Mouse (Mus musculus): ENCODE measurements around the gene Phb.
A peak's percentile ranks its signal among the peaks of the same experiment; 100 is the strongest.

Gene Phb

DNA sequence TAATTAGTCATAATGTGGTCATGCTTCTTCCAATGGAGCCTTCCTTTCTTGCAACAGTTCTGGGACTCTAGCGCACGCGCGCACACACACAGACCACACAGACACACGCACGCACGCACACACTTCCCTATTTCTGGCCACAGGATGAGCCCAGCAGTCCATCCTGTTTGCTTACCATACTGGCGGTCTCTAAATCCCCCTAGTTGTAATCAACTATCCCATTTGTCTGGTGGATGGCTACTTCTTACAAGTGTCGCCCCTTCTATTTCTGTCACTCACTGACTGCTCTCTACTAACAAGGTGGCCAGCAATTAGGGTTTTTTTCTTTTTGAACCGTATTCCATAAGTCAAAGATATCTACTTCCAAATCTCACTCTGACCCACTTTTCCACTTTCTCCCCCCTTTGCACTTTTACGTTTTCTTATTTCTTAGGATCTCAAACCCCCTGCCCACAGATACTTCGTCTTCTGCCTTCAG is 45.4 kb downstream of the Phb start:
- no peak for DNase-seq (ENCODE audit: low read depth, low spot score)

DNA sequence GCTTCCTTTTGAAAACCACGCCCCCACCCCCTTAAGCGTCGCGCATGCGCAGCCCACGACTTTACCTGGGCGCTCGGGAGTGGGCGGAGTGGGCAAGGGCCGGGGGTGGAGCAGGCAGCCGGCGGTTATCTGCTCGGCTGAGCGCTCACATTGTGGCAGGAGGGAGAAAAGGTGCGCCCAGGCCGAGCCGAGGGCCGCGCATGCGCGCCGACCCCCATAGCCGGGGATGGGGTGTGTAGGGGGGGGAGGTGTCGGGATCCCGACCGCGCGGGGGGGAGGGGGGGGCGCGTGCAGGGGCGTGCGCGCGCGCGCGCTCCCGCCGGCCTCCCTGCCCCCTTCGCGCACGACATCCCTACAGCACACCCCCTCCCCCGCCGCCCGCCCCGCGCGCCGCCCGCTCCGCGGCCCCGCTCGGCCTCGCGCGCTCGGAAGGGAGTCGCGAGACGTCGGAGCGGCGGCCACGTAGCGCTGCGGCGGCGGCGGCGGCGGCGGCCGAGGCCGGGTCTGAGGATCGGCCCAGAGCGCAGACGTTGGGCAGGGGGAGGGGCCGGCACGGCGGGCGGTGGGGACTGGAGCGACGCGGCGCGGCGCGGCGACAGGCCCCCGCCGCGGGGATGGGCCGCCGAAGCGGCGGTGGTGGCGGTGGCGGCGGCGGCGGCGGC is 45.9 kb downstream of the Phb start, which contains the start of gene Zfp652:
TSS of gene Zfp652 (plus strand) at position 111 of the 662 bp plus-strand sequence.
- DNase-seq (ENCODE audit: low read depth, low spot score) = peak; percentile 98

DNA sequence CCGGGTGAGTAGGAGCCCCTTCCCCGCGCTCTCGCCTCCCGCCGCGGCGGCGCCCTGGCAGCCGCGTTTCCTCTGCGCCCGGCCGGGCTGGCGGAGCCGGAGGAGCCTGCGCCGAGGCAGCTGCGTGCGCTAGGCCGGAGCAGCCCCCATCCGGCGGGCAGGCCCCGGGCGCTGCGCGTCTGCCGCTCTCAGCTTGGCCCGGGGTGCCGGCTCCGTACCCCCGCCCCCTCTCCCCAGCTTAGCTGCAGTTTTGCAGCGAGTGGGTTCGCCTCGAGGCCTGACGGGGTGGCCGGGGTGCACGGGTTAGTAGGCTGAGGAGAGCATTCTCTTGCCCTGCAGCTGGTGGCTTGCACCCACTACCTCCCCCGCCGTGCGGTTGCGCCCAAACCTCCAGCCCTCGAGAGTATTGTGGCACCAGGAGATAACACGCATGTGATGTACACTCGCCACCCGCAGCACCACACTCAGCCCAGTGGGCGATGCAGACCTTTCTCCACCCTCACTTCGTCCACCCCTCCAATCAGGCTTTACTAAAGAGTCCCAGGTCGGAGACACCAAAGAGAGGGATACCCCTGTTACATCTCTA is 46.6 kb downstream of the Phb start:
- DNase-seq (ENCODE audit: low read depth, low spot score) = no peak

DNA sequence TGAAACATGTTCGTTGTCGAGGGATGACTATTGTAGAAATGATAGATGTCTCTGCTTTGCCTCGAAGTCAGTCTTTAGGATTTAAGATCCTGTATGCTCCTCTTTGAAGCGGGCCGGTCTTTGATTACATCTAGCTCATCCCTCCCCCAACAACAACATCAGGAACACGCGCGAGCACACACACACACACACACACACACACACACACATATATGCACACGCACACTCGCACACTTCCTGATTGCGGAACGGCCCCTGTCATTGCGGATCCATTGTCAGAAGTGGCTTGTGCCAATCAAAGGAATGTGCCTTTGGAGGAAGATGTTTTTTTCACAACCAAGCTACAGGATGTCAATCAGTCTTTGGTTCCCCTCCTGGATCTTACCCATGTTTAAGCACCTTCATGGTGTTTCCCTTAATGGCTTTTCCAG is 47.1 kb downstream of the Phb start:
- DNase-seq (ENCODE audit: low read depth, low spot score) = no peak

DNA sequence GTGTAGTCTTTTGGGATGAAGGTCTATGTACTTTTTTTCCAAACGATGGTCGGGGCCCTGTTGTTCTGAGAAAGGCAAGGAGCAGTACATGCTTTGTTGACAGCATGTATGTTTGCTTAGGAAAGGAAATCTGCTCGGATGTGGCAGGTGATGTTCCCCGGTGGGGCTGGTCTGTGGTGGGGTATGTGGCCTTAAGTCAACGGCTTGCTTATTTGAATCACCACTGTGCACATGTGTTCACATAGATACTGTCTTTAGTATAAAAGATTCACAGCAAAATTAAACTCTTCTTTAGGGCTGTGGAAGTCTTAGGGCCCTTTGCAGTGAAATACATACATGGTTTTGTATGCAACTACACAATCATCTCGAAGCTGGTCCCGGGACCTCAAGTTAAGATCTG is 47.7 kb downstream of the Phb start:
- no peak for DNase-seq (ENCODE audit: low read depth, low spot score)

DNA sequence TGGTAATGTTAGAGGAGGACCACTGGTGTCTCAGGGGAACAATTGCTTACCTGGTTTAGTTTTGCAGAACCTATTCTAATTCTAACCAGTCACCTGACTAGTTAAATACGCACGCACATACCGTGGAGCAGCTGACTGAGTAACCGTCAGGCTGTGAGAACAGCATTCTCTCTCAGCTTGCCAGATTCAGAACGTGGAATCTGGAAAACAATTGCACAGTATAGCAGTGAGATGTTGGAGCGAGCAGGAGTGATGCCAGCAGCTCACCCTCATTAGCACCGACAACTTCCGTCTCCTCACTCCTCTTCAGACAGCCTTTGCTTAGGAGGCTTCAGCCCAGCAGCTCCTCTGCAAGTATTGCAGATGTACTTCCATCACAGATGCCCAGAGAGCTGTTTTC is 49.4 kb downstream of the Phb start:
- no peak for DNase-seq (ENCODE audit: low read depth, low spot score)

DNA sequence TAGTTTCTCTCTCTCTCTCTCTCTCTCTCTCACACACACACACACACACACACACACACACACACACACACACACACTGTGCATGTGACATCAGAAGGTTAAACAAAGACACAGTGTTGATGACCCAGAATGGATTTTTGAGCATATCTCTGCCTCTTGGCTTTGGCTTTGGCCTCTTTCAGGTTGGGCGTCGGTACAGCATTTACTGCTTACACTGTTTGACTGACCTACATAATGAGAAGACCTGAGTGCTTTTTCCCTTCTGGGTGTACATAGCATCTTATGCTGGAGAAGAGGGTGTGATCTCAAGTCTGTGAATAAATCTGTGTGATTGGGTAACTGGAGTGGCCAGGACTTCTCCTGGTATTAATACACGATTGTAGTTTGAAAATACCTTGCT is 52.6 kb downstream of the Phb start:
- no peak for DNase-seq (ENCODE audit: low read depth, low spot score)

DNA sequence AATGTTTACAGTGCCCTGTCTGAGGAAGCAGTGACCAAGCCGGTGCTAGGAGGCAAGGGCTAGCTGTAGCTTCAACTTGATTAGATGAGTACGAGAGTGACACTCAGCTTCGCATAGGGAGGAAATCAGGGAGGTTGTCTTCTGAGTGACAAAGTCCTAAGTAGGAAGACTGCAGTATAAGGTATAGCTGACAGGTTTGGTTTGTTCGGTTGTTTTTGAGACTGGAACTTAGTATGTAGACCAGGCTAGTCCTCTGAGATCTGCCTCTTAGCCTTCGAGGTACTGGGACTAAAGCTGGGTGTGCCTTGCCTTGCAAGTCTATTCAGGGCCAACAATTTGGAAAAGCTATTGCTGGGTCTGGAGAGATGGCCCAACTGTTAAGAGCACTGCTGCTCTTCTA is 56.5 kb downstream of the Phb start, which contains the start of gene B130006D01Rik:
TSS of gene B130006D01Rik (plus strand) at position 301 of the 400 bp plus-strand sequence.
- no peak for DNase-seq (ENCODE audit: low read depth, low spot score)

DNA sequence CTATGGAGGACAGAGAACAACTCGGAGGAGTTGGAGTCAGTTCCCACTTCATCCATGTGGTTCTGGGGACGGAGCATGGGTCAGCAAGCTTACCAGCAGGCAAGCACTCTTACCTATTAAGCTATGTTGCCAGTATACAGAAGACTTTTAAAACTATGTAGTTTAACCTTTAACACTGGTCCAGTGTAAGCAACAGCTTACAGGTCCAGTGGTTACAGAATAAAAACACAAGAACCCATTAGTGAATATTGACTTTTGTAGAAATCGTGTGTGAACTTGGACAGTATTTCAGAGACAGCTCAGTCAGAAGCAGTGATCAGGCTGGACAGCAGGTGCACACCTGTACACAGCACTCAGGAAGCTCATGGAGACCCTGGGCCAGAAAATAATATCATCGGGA is 57.7 kb downstream of the Phb start:
- DNase-seq (ENCODE audit: low read depth, low spot score) = no peak

DNA sequence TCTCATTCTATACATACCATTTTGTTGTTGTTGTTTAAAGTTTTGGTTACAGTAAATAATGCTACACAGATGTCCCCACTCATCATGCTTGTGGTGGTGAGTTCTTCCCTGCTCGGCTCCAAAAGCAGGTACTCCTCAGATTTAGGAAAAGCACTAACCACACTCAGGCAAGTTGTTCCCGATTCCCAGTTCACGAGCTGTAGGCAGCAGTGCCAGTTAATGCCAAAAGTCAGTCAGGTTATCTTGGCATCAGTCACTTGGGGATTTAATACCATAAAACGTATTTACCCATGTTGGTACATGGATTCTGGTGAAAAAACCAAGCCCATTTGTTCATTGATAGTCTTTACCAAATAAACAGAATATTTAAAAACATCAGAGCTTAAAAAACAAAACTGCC is 59.4 kb downstream of the Phb start:
- no peak for DNase-seq (ENCODE audit: low read depth, low spot score)

DNA sequence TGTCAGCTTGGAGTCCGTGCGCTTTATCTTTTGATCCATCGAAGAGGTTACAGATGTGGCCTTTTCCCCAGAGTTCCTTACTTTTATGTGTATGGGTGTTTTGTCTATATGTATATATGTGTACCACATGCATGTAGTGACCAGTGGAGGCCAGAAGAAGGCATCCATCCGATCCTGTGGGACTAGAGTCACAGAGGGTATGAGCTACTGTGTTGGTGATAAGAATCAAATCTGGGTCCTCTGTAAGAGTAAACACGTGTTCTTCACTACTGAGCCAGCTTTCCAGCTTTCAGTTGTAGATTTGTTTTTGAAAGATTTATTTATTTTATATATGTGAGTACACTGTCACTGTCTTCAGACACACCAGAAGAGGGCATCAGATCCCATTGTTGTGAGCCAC is 61.2 kb downstream of the Phb start:
- no peak for DNase-seq (ENCODE audit: low read depth, low spot score)

DNA sequence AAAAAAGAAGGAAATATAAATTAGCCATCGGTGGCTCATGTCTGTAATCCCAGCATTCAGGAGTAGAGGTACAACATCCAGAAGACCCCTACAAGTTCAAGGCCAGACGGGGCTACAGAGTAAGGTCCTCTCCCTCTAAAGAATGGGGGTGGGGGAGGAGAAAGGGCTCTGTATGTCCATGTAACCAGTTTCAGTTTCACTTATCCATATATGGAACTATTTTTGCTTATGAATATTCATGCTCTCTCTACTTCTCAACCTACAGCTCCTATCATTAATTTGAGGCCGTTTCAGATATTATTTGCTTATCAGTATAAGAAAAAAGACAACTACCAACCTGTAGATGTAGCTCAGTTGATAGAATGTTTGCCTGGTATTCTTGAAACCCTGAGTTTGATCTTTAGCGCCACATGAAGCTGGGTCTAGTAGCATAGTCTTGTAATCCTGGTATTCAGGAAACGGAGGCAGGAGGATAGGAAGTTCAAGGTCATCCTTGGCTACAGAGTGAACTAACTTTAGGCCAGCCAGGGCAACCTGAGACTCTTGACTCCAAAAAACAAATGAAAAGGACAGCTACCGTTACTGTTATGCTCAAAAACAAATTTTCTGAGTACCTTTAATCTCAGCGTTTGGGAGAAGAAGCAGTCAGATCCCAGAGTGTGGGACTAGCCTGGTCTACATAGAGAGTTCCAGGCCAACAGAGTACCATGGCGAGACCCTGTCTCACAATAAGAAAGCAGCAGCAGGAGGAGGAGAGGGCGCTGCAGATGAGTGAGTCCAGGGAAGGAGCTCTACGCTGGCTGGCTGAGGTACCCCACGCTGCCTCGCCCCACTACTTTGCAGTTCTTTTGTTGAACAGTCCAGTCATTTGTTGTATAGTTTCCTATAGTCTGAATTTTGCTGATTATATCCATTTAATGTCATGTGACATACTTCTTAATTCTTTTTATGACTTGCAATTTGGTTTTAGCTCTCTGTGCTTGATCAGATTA is 62.5 kb downstream of the Phb start:
- no peak for DNase-seq (ENCODE audit: low read depth, low spot score)
